Mouse (Mus musculus) limb, embryonic 14.5 days (tissue): ENCODE measurements around the gene Slc25a19. TPM values are rescaled to one million over a fixed set of nuclear protein-coding genes. Genes with fewer than 3 reads are reported as not detected.

Experiments used
- ATAC-seq: fragments of 200-750 bp; cut with Nextera tagmentation; 2 replicates; pipeline ENCODE4 v1.8.0; 2017; ENCODE audit warnings: low read depth, moderate number of reproducible peaks, moderate TSS enrichment; ENCODE audit not compliant: low FRiP score
- DNase-seq: peaks from one replicate; pipeline ENCODE4 v3.0.0-alpha.2; 2015; ENCODE audit warnings: low spot score
- H3K27ac ChIP-seq: fragments of 300-500 bp; sonication (generic); replicated peaks from 2 replicates; pipeline ENCODE4 v1.5.1; 2014; ENCODE audit warnings: low read depth, mild to moderate bottlenecking, low read length, moderate library complexity, mixed read lengths
- H3K27me3 ChIP-seq: fragments of 300-500 bp; sonication (generic); 2 replicates; pipeline ENCODE4 v1.6.1; 2014; ENCODE audit warnings: low read length, mixed read lengths; ENCODE audit not compliant: control insufficient read depth, insufficient read depth
- H3K36me3 ChIP-seq: fragments of 300-500 bp; sonication (generic); 2 replicates; pipeline ENCODE4 v1.6.1; 2014; ENCODE audit warnings: mild to moderate bottlenecking, low read length, moderate library complexity, mixed read lengths; ENCODE audit not compliant: control insufficient read depth, insufficient read depth
- H3K4me1 ChIP-seq: fragments of 300-500 bp; sonication (generic); 2 replicates; pipeline ENCODE4 v1.6.1; 2014; ENCODE audit warnings: antibody characterized with exemption, low read length, mixed read lengths; ENCODE audit not compliant: control insufficient read depth, insufficient read depth
- H3K4me2 ChIP-seq: fragments of 300-500 bp; sonication (generic); replicated peaks from 2 replicates; pipeline ENCODE4 v1.6.1; 2014; ENCODE audit warnings: low read depth, mild to moderate bottlenecking, low read length, moderate library complexity; ENCODE audit not compliant: severe bottlenecking
- H3K4me3 ChIP-seq: fragments of 300-500 bp; sonication (generic); replicated peaks from 2 replicates; pipeline ENCODE4 v1.5.1; 2014; ENCODE audit warnings: low read length
- H3K9ac ChIP-seq: fragments of 300-500 bp; sonication (generic); 2 replicates; pipeline ENCODE4 v1.6.1; 2014; ENCODE audit warnings: mild to moderate bottlenecking, low read depth, low read length, moderate library complexity; ENCODE audit not compliant: severe bottlenecking
- H3K9me3 ChIP-seq: fragments of 300-500 bp; sonication (generic); 2 replicates; pipeline ENCODE4 v1.6.1; 2016; ENCODE audit warnings: low read length; ENCODE audit not compliant: control insufficient read depth
- POLR2A ChIP-seq: fragments of 200-500 bp; IDR thresholded peaks from 2 replicates; pipeline ENCODE4 v1.8.0; 2012; ENCODE audit warnings: inconsistent platforms, mild to moderate bottlenecking, moderate library complexity, borderline replicate concordance; ENCODE audit not compliant: insufficient read depth, insufficient read length; ENCODE audit errors: extremely low read depth
- WGBS: fragments of 180-500 bp; shearing (Covaris S2); extraction: QIAGEN DNeasy Blood & Tissue Kit; methylation state at CpG from one replicate; pipeline ENCODE4 v1.1.7; 2014; 5-methylcytosine and 5-hydroxymethylcytosine counted together
- polyA plus RNA-seq, 2 experiments: library from polyadenylated mRNA; depleted of rRNA in 1 of 2; stranded (reverse) in 1 of 2; unstranded in 1 of 2; fragments of >200 nt; fragmentation: Nextera tagmentation in 1 of 2; extraction: Ambion mirVana in 1 of 2; gene quantifications; 2 replicates each; pipeline versions ENCODE4 v1.2.1 to v1.2.3; 2012 to 2014

Slc25a19 gene
- polyA plus RNA-seq, 2 experiments = 20.9 to 30.7 TPM

DNA sequence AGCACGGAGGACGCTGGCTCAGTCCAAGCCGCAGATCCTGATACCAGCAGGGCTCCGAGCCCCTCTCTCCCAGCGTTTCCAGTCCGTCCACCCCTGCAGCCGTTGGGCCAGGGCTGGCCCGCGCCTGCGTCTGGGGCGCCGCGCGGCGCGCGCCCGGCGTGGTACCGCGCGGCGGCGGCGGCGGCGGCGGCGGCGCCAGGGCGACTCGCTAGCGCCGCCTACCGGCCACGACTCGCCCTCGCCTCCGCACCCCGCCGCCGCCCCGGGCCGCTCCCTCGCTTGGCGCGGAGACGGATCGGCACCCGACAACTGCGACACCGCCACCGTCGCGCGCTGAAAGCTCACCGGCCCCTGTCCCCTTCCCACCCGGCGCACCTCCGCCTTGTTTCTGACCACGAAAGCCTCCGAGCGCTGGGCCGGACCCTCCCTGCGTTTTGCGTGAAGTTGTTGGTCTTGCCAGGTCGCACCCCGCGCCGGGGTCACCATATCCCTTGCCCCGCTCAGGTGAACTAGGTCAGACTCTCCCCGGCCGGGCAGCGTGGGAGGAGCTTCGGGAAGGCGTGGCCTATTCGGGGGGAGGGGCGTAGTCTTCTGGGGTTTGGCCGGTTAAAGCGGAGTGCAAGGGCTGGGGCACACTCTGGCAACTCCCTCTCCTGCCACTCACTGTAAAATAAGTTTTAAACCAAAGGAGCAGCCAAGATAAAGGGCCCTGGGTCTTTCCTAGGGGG is 15.5 kb downstream of the Slc25a19 start, which contains the start of gene Mif4gd:
Mif4gd (minus strand) TSS at position 560 of the 728 bp plus-strand sequence.
- Histone ChIP-seq H3K36me3 (peaks cover 47% of the 10 kb centered on the region), H3K27ac (peak within 1 kb of the TSS; percentile 80), H3K4me3 (peak within 1 kb of the TSS; percentile 55), H3K4me1 (peaks cover 8% of the 10 kb centered on the region; the same call in 1 of the 2 replicates), H3K27me3 (no peaks in the 10 kb centered on the region), H3K4me2 (peak within 1 kb of the TSS; percentile 65), H3K9me3 (no peaks in the 10 kb centered on the region), H3K9ac (peak within 1 kb of the TSS; percentile 59)
- peak; percentile 68 for DNase-seq
- no peak; the same call in 1 of the 2 replicates for TF ChIP-seq POLR2A
- under 1% methylated on average over 72 of the region's 80 CpGs for WGBS
- peak; percentile 84 for ATAC-seq

DNA sequence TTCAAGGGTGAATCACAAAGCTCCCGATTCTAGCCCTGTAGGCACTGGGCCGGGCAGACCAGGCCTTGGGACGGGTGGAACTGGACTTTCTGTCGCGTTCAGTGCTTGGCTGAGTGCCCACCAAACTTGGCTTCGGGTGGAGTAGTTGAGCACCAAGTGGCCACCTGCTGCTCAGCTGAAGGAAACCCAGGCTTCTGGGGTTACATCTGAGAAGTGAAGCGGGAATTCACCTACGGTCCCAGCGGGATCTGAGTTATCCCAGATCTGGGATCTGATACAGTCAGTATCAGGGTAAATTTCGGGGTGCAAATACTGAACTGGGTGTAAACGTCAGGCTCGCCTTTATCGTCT is 16.1 kb downstream of the Slc25a19 start:
- Histone ChIP-seq H3K9me3 (no peaks in the 10 kb centered on the region), H3K36me3 (peaks cover 47% of the 10 kb centered on the region), H3K9ac (peak overlapping the region; percentile 59), H3K4me3 (peak overlapping the region; percentile 55), H3K4me1 (peaks cover 8% of the 10 kb centered on the region; the same call in 1 of the 2 replicates), H3K27me3 (no peaks in the 10 kb centered on the region), H3K4me2 (peak overlapping the region; percentile 65), H3K27ac (peak overlapping the region; percentile 80; the same call in 1 of the 2 replicates)
- TF ChIP-seq POLR2A = no peak
- peak; percentile 21 for ATAC-seq
- WGBS = 2% methylated on average over 13 of the region's 13 CpGs
- peak; percentile 66 for DNase-seq

DNA sequence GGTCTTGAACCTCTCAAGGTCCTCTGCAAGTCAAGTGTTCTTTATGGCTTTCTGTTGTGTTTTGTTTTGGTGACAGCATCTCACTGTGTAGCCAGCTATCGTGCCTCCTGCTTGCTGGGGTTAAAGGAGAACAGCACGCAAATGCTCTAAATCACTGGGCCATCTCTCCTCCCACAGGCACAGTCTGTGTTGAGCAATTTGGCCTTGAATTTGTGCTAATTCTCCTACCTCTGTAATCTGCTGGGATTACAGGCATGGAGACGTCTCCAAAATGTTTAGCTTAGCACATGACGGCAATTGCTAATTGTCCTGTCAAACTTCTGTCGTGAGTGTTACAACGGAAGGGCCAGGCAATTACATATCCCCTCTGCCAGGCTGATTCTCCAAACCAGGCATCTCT is 16.9 kb downstream of the Slc25a19 start:
- no peak for DNase-seq
- no peak overlapping the region for H3K4me3 ChIP-seq
- no peak for ATAC-seq
- peaks cover 8% of the 10 kb centered on the region; the same call in 1 of the 2 replicates for H3K4me1 ChIP-seq
- H3K27ac ChIP-seq = no peak overlapping the region
- no peak for TF ChIP-seq POLR2A
- 54% methylated on average over 6 of the region's 6 CpGs for WGBS
- peaks cover 49% of the 10 kb centered on the region for H3K36me3 ChIP-seq
- H3K9ac ChIP-seq = no peak overlapping the region
- no peaks in the 10 kb centered on the region for H3K27me3 ChIP-seq
- no peaks in the 10 kb centered on the region for H3K9me3 ChIP-seq
- no peak overlapping the region for H3K4me2 ChIP-seq

DNA sequence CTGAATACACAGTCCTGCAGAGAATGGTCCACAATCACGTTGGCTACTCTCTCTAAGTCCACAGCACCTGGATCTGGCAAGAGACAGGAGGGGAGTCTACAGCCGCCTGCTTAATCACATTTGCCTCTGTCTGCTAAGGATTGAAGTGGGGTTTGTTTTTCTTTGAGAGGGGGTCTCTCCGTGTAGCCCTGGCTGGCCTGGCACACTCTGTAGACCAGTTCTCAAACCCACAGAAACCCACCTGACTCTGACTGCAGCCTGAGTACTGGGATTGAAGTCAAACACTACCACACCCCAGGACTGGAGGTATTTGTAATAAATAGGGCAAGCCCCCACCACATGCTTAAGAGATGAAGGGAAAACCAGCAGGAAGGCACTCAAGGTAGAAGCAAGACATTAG is 18.5 kb downstream of the Slc25a19 start:
- Histone ChIP-seq H3K27me3 (no peaks in the 10 kb centered on the region), H3K4me1 (peaks cover 15% of the 10 kb centered on the region), H3K9me3 (no peaks in the 10 kb centered on the region), H3K9ac (no peak overlapping the region), H3K4me3 (no peak overlapping the region), H3K36me3 (peaks cover 44% of the 10 kb centered on the region), H3K27ac (no peak overlapping the region), H3K4me2 (no peak overlapping the region)
- ATAC-seq (no peak), DNase-seq (no peak)
- WGBS = 79% methylated on average over 3 of the region's 3 CpGs
- TF ChIP-seq POLR2A = no peak

DNA sequence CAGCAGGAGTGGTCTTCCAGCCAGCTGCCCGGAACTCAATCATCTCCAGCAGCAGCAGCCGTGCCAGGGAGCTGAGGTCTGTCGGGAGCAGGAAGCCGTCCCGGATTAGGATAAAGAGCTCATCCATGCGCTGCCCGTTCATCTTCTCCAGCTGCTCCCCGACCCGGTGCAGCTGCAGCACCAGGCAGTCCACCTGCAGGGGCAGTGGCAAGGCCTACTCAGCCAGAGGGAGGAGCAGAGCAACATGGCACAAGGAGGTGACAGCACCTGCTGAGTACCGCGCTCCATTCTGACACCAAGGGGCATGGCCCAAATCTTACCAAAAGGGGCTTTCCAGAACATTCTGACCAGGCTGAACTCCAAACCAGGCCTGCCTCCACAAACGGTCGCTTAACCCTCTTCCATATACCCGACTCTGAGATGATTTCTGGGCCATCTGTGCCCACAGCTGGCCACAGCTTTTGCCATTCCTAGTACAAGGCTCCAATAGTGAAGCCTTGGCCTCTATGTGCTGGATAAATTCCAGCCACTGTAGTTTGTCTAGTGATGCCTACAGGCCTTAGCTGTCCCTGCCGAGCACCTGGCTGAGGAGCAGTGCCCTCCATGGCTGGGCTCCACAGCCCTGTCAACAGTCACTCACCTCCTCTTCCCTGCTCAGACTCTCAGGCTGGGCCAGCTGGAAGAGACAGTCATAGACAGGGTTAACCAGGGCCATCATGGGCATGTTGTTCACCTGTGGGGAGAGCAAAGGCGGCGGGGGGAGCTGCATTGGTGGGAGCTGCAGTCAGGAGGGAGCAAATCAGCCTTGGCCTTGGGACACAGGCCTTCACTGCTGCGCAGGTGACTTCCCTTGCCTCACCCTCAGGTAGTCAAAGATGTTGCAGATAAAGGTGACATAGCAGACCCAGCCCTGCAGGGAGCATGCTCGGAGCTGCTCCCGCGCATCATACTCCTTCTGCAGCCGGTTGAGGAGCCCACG is 19.4 kb downstream of the Slc25a19 start:
- Histone ChIP-seq H3K36me3 (peaks cover 43% of the 10 kb centered on the region), H3K9ac (no peak overlapping the region), H3K4me3 (no peak overlapping the region), H3K27me3 (no peaks in the 10 kb centered on the region), H3K9me3 (no peaks in the 10 kb centered on the region), H3K27ac (no peak overlapping the region), H3K4me1 (peaks cover 16% of the 10 kb centered on the region), H3K4me2 (no peak overlapping the region)
- DNase-seq = no peak
- 81% methylated on average over 23 of the region's 23 CpGs for WGBS
- ATAC-seq = no peak
- no peak for TF ChIP-seq POLR2A
